Mouse (Mus musculus): Measurements from ENCODE around the gene Gm10338. TPM values are rescaled to one million over a fixed set of nuclear protein-coding genes. Genes with fewer than 3 reads are reported as not detected.
"Not testable (repeated sequence)": the region's sequence is repeated elsewhere in the genome, so short reads cannot be mapped to it uniquely, and the experiment has no call there.

Gene Gm10338
- total RNA-seq (2015) (not detected in 2 replicates), total RNA-seq (2017) (not detected in 2 replicates)

DNA sequence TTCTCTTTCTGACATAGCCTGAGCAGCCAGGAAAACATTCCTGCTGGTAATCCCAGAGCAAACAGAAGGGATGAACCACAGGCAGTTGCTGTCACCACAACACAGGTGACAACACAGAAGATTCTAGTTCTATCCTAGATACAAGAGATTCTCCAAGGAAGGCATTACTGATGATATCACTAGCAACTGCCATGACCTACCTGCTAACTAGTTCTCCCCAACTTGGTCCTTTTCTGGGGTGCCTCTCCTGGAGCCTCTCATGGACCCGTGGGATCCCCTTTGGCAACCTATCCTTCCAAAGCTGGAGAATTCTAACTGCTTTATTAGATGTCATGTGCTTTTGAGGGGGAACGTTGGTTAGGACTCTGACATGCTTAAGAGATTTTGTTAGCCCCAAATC, at the start of gene Gm10338:
Gene Gm10338, minus strand, starts transcription at position 101 of the 400 bp plus-strand sequence.
- not testable (repeated sequence) for ATAC-seq (ENCODE audit: poor library complexity, severe bottlenecking)

DNA sequence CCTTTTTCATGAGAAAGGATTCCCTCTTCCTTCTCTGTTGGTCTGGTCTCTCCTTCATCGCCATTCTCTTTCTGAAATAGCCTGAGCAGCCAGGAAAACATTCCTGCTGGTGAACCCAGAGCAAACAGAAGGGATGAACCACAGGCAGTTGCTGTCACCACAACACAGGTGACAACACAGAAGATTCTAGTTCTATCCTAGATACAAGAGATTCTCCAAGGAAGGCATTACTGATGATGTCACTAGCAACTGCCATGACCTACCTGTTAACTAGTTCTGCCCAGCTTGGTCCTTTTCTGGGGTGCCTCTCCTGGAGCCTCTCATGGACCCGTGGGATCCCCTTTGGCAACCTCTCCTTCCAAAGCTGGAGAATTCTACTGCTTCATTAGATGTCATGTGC, 48.5 kb upstream of the Gm10338 start, which contains the start of gene Gm10128:
Gene Gm10128, minus strand, starts transcription at position 101 of the 400 bp plus-strand sequence.
- not testable (repeated sequence) for ATAC-seq (ENCODE audit: poor library complexity, severe bottlenecking)

DNA sequence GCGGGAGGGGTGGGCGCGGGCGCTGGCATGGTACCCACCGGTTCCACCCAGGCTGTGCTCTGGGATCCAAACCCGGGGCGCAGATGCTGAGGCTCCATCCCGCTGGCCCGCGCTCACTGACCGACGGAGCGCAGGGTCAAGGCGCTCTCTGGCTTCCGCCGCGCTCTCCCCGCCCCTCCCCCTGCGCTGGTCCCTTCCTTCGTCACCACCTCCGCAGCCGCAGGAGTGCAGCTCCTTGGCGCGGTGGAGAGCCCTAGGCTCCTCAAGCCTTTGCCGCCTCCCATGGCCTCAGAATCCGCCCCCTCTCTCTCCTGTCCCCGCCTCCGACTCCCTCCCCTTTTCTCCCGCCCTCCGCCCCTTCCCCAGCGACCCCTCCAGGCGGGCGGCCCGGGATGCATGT, 27.0 kb downstream of the Gm10338 start, which contains the start of gene Gm3558:
Gene Gm3558, minus strand, starts transcription at position 185 of the 400 bp plus-strand sequence.
- ATAC-seq (ENCODE audit: poor library complexity, severe bottlenecking) = not testable (repeated sequence)

DNA sequence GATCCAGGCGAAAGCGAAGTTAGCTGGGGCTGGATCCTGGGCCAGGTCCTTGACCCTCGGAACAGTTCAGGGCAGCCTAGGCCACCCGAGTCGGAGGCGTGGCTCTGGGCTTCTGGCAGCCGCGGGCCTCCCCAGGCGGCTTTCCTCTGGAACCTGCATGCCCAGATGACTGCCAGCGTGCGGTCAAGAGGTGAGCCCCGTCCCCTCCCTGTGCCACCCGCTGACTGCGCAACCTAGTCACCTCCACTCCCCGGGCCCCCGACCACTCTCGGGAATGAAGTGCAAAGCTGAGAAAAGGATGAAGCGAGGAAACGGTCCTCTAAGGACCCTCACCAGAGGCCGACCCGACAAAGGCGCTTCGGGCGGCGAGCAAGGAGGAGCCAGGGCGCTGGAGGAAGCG, 27.5 kb downstream of the Gm10338 start:
- ATAC-seq (ENCODE audit: poor library complexity, severe bottlenecking) = not testable (repeated sequence)

DNA sequence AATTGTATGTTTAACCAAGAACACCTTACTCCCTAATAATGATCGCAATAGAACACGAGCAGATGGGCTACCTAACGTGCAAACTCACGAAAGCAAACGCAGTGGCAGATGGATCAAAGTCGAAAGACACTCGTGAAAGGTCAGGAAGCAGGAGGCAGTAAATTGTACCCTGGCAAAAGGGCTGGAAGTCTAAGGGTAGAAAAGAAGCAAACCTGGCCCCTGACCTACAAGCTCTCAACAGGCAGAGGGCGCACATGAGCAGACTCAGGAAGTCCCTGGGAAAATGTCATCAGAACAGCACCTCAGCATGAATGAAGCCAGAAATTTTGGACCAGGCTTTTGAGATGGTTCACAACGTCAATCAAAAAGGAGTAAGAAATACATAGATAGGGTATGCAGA, 28.1 kb downstream of the Gm10338 start:
- not testable (repeated sequence) for ATAC-seq (ENCODE audit: poor library complexity, severe bottlenecking)

Other genes starting within 250 kb of the Gm10338 start
- not detected in 2 replicates for gene Gm8374, start 230.5 kb downstream of the Gm10338 start, total RNA-seq (2015)
- gene Gm8374, start 230.5 kb downstream of the Gm10338 start, total RNA-seq (2017) = not detected in 2 replicates
- not detected in 2 replicates for gene Gm3755, start 144.7 kb downstream of the Gm10338 start, total RNA-seq (2015)
- gene Gm3755, start 144.7 kb downstream of the Gm10338 start, total RNA-seq (2017) = not detected in 2 replicates
- not detected in 2 replicates for gene Gm3752, start 111.8 kb downstream of the Gm10338 start, total RNA-seq (2015)
- gene Gm3752, start 111.8 kb downstream of the Gm10338 start, total RNA-seq (2017) = not detected in 2 replicates
- gene Gm3558, start 27.0 kb downstream of the Gm10338 start, total RNA-seq (2015) = not detected in 2 replicates
- gene Gm3558, start 27.0 kb downstream of the Gm10338 start, total RNA-seq (2017) = not detected in 2 replicates
- gene Gm10128, start 48.4 kb upstream of the Gm10338 start, total RNA-seq (2015) = not detected in 2 replicates
- gene Gm10128, start 48.4 kb upstream of the Gm10338 start, total RNA-seq (2017) = not detected in 2 replicates
- not detected in 2 replicates for gene Gm26661, start 196.0 kb upstream of the Gm10338 start, total RNA-seq (2015)
- not detected in 2 replicates for gene Gm26661, start 196.0 kb upstream of the Gm10338 start, total RNA-seq (2017)
- gene Flnb, start 222.4 kb upstream of the Gm10338 start, total RNA-seq (2015) = 4.6 and 5.1 TPM in 2 replicates
- gene Flnb, start 222.4 kb upstream of the Gm10338 start, total RNA-seq (2017) = 6.1 and 6.3 TPM in 2 replicates